Mouse (Mus musculus): ENCODE results near the gene Kpna1.
"Not testable (repeated sequence)": the region's sequence is repeated elsewhere in the genome, so short reads cannot be mapped to it uniquely, and the experiment has no call there.

Gene Kpna1

GRCm38 (mm10) chr16:35993316-35993715 lies 14.8 kb downstream of the Kpna1 start:
- DNase-seq = no peak

DNA sequence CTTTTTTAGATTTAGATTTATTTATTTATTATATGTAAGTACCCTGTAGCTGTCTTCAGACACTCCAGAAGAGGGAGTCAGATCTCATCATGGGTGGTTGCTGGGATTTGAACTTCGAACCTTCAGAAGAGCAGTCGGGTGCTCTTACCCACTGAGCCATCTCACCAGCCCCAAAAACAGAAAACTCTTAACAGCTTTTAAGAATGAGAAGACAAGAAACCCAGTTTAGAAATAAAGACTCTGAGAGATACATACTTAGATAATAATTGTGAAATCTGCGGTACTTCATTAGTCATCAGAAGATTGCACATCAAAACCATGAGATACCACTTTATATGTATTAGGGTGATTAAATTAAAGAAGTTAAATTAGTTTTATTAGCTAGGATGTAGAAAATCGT lies 20.3 kb downstream of the Kpna1 start:
- not testable (repeated sequence) for DNase-seq

GRCm38 (mm10) chr16:36008396-36008795 lies 29.8 kb downstream of the Kpna1 start:
- DNase-seq = no peak

DNA sequence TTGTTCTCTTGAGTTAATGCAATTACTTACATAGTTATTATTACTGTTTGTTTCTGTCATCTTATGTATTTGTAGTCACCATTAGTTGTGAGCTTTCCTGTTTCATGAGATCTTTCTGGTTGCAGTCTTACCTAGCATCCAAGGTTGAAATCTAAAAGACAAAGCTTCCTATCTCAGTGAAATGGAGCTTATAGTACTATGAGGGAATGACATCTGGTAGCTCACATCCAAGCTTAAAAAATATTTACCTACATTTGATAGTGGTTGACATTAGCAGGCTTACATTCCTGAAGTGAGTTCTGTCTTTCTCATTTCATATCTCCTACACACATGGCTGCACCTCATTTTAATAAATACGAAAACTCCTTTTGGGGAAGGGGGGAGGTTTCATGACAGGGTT lies 37.8 kb downstream of the Kpna1 start:
- no peak for DNase-seq

DNA sequence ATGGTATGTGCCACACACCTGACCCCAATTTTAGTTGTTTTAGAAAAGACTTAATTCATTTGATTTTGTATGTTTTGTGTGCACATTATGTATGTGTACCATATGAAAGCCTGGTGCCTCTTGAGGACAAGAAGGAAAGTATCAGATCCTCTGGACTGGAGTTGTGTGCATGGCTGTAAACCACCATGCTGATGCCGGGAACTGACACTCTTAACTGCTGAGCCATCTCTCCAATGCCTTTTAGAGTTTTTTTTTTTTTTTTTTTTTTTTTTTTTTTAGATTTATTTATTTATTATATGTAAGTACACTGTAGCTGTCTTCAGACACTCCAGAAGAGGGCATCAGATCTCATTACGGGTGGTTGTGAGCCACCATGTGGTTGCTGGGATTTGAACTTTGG lies 49.6 kb downstream of the Kpna1 start:
- not testable (repeated sequence) for DNase-seq

DNA sequence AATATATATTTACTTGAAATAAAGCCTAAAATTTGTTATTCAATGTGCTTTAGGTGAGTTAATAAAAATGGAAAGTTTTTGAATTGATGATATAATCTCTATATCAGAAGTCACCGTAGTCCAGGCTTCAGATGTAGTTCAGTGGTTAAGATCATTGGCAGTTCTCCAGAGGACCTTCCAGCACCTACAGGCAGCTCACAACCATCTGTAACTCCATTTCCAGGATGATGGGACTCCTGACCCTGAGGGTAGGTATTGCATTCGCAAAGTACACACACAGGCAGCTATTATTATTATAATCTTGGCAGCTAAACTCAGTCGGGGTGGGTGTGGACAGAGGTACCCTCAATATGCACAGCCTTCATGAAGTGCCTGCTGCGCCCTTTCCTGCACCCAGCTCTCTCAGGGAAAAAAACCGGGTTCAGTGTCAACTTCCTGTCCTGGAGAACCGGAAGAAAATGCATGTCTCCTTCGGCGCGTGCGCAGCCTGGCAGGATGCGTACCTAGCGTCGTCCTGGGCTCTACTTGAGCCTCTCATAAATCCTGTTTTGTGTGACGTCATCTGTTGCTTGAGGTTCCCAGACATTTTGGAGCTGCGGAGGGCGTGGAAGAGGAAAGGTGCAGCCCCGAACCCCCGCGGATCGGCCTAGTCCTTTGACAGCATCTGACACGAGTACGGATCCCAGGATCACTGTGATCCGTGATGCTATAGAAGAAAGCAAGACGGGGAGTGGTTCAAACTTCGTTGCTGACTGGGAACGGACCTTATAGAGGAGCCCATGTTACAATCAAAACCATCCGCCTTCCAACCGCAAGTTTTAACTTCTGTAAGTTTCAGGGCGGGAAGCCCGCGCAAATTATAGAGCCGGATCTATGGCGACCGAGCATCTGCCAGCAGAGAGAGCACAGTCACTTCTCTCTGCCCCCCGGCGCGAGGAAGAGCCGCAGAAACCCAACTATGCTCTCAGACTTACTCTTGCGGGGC lies 62.4 kb downstream of the Kpna1 start, which contains the start of gene Wdr5b:
TSS of gene Wdr5b (plus strand) at position 551 of the 985 bp plus-strand sequence.
- peak; percentile 83 to 93 for DNase-seq

DNA sequence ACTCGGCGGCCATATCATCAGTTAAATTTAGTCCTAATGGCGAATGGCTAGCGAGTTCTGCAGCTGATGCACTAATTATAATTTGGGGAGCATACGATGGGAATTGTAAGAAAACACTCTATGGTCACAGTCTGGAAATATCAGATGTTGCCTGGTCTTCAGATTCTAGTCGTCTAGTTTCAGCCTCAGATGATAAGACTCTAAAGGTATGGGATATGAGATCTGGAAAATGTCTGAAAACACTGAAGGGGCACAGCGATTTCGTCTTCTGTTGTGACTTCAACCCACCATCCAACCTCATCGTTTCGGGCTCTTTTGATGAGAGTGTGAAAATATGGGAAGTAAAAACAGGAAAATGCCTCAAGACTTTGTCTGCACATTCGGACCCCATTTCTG lies 63.1 kb downstream of the Kpna1 start:
- DNase-seq = no peak

- no peak for DNase-seq
Measured at GRCm38 (mm10) chr16:36043073-36043472, 64.5 kb downstream of the Kpna1 start.

DNA sequence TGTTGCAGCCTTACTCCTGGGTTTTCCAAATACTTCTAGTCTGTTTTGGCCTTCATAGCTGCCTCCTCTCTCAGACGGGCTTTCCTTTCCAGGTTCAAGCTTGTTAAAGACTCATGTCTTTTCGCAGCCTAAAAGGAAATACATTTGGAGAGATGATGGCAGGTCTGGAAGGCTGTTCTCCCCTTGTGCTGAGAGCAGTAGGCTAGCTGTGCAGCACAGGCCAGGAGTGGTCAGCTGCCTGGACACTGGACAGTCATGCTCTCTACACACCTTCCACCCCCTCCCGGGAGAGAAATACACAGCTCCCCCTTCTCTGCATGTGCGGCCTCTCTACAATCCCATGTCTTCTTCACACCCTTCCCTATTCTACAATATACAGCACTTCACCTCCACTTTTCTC lies 65.4 kb downstream of the Kpna1 start:
- no peak for DNase-seq

- DNase-seq = no peak
Measured at GRCm38 (mm10) chr16:36047538-36047937, 69.0 kb downstream of the Kpna1 start.

GRCm38 (mm10) chr16:36051491-36051890 lies 72.9 kb downstream of the Kpna1 start:
- DNase-seq = no peak

DNA sequence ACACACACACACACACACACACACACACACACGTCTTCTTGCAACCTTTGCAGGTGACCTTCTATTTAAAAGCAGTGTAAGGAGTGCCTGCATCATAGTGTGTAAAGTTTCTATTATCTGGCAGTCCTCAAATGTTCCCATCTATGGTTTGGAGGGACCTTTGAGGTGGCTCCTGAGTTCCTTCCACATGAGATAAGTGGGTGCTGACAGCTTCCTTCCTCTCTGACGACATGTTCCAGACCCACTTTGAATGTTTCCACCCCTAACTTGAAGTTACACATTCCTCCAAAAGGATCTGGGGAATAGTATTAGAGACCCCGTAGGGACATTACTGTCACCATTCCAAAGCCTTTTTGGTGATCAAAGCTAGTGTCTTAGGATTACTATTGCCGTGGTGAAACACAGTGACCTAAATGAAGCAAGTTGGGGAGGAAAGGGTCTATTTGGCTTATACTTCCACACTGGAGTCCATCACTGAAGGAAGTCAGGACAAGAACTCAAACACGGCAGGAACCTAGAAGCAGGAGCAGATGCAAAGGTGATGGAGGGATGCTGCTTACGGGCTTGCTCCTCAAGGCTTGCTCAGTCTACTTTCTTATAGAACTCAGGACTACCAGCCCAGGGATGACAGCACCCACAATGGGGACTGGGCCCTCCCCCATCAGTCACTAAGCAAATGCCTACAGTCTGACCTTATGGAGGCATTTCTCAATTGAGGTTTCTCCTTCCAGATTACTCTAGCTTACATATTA lies 75.2 kb downstream of the Kpna1 start:
- DNase-seq = no peak

DNA sequence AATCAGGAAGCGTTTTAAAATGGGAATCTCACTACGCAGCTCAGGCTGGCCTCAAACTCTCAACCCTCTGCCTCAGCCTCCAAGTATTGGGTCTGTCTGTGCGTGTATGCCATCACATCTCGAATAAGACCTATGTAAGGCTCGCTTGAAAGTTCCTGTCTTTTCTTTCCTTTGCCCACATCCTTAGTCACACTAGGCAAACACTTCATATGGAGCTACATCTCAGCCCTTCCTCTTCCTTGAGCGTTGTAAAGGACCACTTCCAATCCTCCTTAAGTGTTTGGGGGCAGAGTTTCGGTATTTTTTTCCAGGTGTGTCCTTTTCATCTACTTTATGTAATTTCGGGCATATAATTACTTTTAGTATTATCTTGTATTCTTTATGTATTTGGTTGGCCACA lies 76.4 kb downstream of the Kpna1 start:
- no peak for DNase-seq

GRCm38 (mm10) chr16:36056416-36056815 lies 77.9 kb downstream of the Kpna1 start:
- no peak for DNase-seq

- DNase-seq = no peak
Measured at GRCm38 (mm10) chr16:36057933-36058475, 79.5 kb downstream of the Kpna1 start.

DNA sequence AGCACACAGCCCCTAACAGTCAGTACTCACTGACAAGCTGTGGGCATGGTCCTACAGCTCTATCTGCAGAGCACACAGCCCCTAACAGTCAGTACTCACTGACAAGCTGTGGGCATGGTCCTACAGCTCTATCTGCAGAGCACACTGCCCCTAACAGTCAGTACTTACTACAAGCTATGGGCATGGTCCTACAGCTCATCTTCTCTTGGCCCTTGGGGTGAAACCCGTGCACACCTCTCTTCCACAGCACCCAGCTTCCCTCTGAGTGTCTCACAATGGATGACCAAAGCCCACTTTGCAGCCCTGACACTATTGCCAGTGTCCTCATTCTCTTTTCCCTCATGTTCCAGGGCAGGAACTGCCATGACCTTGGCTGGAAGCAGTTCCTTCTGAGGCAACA lies 84.0 kb downstream of the Kpna1 start:
- DNase-seq = not testable (repeated sequence)

- DNase-seq = no peak
Measured at GRCm38 (mm10) chr16:36063315-36063714, 84.8 kb downstream of the Kpna1 start.

DNA sequence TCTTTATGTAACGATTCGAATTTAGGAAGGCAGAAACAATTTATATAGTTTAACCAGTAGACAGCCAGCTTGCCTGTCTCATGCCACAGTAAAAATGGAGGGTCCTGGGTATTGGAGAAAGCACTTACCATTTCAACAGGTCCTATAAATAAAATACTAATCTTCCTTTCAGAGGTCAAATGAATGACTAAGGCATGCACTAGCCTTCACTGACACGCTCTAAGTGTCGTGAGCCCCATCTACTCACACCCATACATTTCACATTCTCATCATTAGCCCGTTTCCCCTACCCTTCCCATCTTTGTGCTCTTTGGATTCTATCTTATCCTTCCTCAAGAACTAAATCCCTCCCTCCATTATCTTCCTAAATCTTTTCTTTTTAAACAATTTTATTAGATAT lies 86.4 kb downstream of the Kpna1 start:
- DNase-seq = no peak

GRCm38 (mm10) chr16:36067694-36068093 lies 89.1 kb downstream of the Kpna1 start:
- no peak for DNase-seq

DNA sequence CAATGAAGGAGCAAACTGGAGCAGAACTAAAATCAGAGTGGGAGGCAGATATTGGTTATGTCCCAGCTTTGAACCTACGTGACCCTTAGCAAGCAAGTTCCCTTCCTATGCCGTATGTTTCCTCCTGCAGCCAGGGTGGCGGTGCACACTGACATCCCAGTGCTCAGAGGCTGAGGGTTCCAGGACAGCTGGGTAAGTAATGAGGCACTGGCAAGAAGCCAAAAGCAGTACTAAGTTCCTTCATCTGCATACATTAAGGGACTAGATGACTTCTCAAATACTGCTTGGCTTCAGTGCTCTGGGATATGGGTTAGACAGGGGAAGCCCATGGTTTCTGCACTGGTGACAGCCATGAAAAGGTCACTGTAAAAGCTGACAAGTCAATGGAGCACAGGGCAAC lies 89.8 kb downstream of the Kpna1 start:
- no peak for DNase-seq

DNA sequence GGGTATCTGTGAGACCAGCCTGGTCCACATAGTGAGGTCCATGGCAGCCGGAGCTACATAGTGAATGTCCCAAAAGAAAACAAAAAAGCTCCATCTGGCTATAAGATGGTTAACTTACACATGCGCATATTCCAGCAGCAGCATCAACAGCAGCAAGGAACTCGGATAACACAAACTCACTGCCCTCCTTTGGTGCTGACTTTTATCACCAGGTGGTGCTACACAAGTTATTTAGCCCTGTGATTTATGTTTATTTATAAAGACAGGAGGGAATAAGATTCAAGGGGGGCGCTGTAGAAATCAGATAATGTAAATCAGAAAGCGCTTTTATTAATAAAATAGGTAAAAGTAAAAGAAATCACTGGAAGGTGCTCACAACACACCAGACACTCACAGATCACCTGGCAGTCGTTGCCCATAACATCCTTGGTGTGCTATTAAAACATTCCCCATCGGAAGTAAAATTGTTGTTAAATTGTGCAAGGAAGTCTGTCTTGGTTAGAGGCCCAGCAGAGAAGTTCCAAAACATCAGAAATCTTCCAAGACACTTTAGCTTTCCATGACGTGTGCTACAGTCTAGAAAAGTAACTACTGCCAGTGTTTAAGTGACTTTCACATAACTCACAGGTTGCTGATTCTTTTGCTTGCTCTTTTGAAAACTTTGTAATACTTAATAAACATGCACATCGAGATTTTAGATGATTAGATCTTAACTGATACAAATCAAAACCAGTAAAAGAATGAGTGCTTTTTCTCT lies 91.4 kb downstream of the Kpna1 start:
- DNase-seq = no peak

DNA sequence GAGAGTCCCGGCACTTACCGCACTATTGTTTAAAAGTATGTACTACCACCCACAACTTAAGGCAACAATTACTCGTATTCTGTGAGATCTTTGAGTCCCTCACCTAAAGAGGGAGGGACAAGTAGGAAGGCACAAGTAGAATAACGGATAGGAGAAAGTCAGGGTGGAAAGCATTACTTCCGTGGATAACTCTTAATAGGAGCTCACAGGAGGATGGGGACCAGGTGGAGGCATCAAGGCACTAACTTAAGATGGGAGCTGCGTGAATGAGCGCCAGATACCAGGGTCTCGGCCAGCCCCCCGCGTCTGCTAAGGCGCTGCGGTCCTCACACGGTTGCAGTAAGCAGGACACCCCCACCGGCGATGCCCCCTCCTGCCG lies 92.5 kb downstream of the Kpna1 start:
- no peak for DNase-seq
